Mouse (Mus musculus): ENCODE measurements at regions not wholly inside any gene's neighbourhood (a gene's known extent, or its start where the extent isn't known, plus 50 kb on each side); places are given as distances from the start of the nearest gene placed in this dataset.
A peak's percentile ranks its signal among the peaks of the same experiment; 100 is the strongest.

DNA sequence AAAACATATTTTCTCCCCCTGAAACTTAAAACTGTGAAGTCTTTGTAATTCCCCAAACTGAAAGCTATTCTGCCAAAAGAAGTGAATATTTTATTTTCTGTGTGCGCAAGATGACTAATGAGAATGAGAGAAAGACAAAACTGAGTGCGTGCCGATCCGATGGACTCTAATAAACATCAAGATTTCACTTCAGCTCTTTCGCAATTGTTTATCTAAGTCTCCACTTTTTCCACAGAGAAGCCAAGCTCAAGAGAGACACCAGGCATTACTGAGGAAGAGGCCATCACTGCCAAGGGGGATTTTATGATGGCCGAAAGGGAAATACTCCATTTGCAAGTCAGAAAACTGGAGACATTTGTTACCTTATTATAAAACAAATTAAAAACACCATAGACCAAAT lies 55.0 kb upstream of the Uqcrfs1 start:
- intact Hi-C loops (cut with DNase I), result loop anchor here (5.0 kb wide), 1 partner anchor 62 kb away; no protein-coding TSS in a partner anchor
- no peak for DNase-seq (ENCODE audit: low spot score in 2 of 2)

DNA sequence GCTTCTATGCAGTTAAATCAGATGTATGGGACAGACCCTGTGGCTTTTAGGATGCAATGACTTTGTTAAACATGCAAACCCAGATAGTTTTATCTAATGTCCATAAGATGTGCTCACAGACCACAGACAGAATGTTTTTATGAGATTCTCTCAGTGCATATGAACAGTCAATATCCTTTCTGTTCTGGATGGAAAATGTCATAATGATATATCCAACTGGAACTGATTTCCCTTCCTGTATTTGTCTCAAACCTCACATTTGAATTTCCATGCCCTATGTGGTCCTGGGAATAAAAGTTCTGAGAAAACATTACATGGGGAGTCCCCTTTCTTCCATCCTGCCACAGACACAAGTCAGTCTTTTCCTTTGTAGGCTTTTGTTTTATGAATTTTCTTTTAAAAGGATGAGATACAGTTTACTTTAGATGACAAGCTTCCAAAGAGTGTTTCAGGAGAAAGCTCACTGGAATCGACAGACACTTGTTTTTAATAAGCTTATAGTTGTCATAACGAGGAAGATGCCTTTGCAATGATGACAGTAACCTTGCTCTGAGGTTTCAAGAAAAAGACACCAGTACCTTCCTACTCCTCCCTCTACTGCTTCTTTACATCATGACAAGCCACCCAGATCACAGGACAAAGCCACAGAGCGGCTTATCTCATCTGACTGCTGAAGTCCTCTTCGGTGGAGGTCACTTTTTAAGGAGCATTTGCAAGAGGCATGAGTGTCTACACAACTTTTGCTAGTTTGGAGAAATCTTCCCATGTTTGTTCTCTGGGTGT lies 55.7 kb upstream of the Uqcrfs1 start:
- intact Hi-C loops (cut with DNase I), result loop anchor here (5.0 kb wide), 1 partner anchor 61 kb away; no protein-coding TSS in a partner anchor

DNA sequence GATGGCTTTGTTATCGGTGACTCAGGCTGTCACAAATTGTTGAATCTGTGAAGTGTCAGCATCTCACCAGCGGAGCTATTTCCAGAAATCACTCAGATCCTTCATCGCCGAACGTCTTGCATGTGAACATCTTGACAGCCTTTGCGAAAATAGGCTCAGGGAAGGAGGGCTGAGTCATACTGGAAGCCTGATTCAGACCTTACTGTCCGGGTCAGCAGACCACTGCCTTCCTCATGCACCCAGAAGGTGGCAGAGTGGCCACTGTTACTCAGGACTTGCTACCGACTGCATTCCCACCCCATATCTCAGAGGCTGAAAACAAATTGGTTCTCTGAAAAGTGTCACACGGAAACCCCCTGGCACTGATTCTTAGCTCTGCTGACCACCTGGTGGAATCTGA lies 55.9 kb upstream of the Dusp22 start:
- peak; percentile 38 to 62 for DNase-seq (ENCODE audit: low spot score in 2 of 2)
- intact Hi-C loops (cut with DNase I), result loop anchor here (5.0 kb wide), 1 partner anchor 58 kb away; no protein-coding TSS in a partner anchor

More for the DNA sequence above, 55.7 kb upstream of the Uqcrfs1 start:
- no peak for DNase-seq (ENCODE audit: low spot score in 2 of 2)

DNA sequence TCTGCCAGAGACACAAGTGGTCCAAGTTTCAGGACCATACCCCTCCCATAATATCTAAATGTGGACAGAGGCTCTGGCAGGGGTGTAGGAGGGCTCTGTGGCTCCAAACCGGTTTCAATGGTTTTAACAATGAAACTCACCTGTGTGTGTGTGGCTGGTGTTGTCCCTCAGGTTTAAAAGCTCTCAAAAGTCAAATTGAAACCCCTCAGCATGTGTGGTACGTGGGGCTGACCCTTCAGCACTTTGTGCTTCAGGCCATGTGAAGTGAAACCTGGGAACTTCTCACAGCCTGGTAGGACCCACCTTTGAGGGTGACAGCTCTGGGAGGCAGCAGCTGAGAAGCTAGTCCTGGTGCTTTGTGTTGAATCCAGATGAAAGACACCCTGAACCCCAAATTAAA lies 52.5 kb upstream of the Dusp22 start:
- no peak for DNase-seq (ENCODE audit: low spot score in 2 of 2)
- intact Hi-C loops (cut with DNase I), result no loop called here

DNA sequence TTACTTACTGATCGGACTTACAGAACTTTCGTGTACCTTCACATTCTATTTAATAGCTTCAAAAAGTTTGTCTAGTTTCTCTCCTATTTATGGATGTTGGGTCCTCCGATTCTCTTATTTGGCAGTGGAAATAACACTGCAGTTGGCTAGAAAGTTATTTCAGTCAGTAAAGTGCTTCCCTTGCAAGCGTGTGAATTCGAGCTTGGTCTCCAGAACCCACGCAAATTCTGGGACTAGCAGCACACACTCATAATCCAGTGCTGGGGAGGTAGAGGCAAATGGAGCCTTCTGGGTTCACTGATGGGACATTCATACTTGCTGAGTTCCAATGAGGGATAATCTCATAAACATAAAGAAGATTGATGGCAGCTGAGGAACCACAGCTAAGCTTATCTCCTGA lies 51.9 kb upstream of the Dusp22 start:
- peak; percentile 55 to 65 for DNase-seq (ENCODE audit: low spot score in 2 of 2)
- intact Hi-C loops (cut with DNase I), result no loop called here

DNA sequence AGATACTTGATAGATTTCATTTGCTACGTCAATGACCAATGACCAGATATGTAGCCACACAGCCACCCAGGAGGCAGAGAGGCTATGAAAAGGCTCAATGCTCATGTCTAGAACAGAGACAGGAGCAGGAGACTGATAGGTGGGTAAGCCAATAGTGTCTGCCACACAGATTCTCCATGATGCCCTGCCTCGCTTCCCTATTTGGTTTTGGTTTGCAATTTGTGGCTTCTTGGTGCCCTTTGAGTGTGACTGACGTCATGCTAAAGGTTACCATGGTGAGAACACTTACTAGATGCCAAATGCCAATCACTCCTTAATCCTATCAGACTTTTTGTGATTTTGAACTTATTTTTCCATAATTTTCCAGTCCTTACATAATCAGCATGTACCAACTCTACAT lies 50.0 kb upstream of the Dusp22 start:
- intact Hi-C loops (cut with DNase I), result loop anchor here (5.0 kb wide), 1 partner anchor 48 kb away; the partner anchor contains the start of gene Dusp22
- DNase-seq (ENCODE audit: low spot score in 2 of 2), result no peak

Measured in left cerebral cortex, postnatal 14 days (tissue).